Mouse (Mus musculus) C2C12 (cell line): ENCODE measurements around the gene Bola1. TPM values are rescaled to one million over a fixed set of nuclear protein-coding genes. Genes with fewer than 3 reads are reported as not detected.
A peak's percentile ranks its signal among the peaks of the same experiment; 100 is the strongest.

Experiments used
- H3K27me3 ChIP-seq: one replicate; pipeline ENCODE4 v1.6.1; 2011; ENCODE audit not compliant: control insufficient read depth, insufficient read depth, insufficient read length
- H3K36me3 ChIP-seq: one replicate; pipeline ENCODE4 v1.6.1; 2011; ENCODE audit not compliant: control insufficient read depth, insufficient read depth
- H3K4me3 ChIP-seq: one replicate; pipeline ENCODE4 v1.5.1; 2011; ENCODE audit warnings: mild to moderate bottlenecking, control low read depth; ENCODE audit not compliant: poor library complexity, insufficient read depth, severe bottlenecking
- H3K79me2 ChIP-seq: one replicate; pipeline ENCODE4 v1.6.1; 2011; ENCODE audit not compliant: control insufficient read depth, insufficient read depth
- H3K79me3 ChIP-seq: one replicate; pipeline ENCODE4 v1.6.1; 2011; ENCODE audit warnings: low read depth, control low read depth
- H3ac ChIP-seq: one replicate; pipeline ENCODE3; 2011; ENCODE audit warnings: low read depth; ENCODE audit not compliant: control insufficient read depth, insufficient read length
- CEBPB ChIP-seq: IDR thresholded peaks from one replicate; pipeline ENCODE4 v1.6.1; 2011; ENCODE audit warnings: low read depth, mild to moderate bottlenecking, control low read depth, moderate library complexity
- CTCF ChIP-seq: IDR thresholded peaks from one replicate; pipeline ENCODE4 v1.5.1; 2011; ENCODE audit not compliant: control insufficient read depth, insufficient read depth, insufficient read length
- FOSL1 ChIP-seq: IDR thresholded peaks from one replicate; pipeline ENCODE4 v1.8.0; 2011; ENCODE audit warnings: mild to moderate bottlenecking, low read length; ENCODE audit not compliant: poor library complexity, insufficient read depth, severe bottlenecking
- MAX ChIP-seq: IDR thresholded peaks from one replicate; pipeline ENCODE4 v1.6.1; 2011; ENCODE audit warnings: mild to moderate bottlenecking, control low read depth
- MYOD1 ChIP-seq: IDR thresholded peaks from one replicate; pipeline ENCODE4 v1.6.1; 2011; ENCODE audit warnings: low read depth; ENCODE audit not compliant: control insufficient read depth, insufficient read length
- MYOG ChIP-seq: IDR thresholded peaks from one replicate; pipeline ENCODE4 v1.6.1; 2011; ENCODE audit not compliant: control insufficient read depth, insufficient read length; ENCODE audit errors: extremely low read depth
- USF1 ChIP-seq: IDR thresholded peaks from one replicate; pipeline ENCODE4 v1.6.1; 2011; ENCODE audit warnings: low read depth, mild to moderate bottlenecking, control low read depth, moderate library complexity
- polyA plus RNA-seq: library from polyadenylated mRNA; unstranded; fragments of >200 nt; fragmentation: generic; extraction: Trizol; gene quantifications from one replicate; pipeline ENCODE4 v1.2.1, GENCODE M21; 2012; ENCODE audit warnings: missing spikeins

Gene Bola1
- polyA plus RNA-seq, 1 experiment: 76.1 TPM

DNA sequence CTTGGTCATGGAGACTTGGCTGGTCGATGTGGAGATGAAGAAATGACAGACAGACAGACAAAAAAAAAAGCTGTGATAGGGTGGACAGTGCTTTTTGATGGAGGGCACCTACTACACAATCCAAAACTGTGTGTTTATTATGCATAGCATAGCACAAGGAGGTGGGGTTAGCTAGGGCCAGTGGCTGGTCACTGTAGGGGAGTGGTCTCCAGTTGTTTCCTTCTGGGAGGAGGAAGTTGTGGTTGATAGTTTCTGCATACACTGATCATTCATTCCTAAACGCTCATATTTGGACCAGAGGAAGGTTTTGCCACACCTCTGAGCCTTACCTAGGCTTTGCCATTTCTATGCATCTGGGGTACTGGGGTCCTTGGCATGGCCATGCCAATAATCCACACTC is 10.9 kb upstream of the Bola1 start:
- Histone ChIP-seq H3K79me3 (no peaks in the 10 kb centered on the region), H3K36me3 (no peaks in the 10 kb centered on the region), H3ac (no peak overlapping the region), H3K27me3 (no peaks in the 10 kb centered on the region), H3K4me3 (no peak overlapping the region), H3K79me2 (no peaks in the 10 kb centered on the region)
- TF ChIP-seq FOSL1 (no peak), MYOD1 (no peak), MYOG (no peak), USF1 (no peak), CTCF (no peak), CEBPB (no peak), MAX (no peak)

DNA sequence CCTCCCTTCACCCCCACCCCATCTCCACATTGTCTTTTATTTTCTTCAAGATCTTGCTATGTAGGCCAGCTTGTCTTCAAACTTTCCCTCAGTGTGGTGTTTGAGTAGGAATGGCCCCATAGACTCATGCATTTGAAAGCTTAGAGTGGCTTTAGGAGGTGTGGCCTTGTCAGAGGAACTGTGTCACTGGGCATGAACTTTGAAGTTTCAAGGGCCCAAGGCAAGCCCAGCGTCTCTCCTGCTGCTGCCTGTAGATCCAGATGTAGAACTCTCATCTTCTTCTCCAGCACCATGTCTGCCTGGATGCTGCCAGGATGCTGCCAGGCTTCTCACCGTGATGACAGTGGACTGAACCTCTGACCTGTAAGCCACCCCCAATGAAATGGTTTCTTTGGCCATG is 9.3 kb upstream of the Bola1 start:
- no peak for TF ChIP-seq CEBPB
- no peak for TF ChIP-seq MYOG
- TF ChIP-seq MAX: no peak
- no peak for TF ChIP-seq FOSL1
- no peak for TF ChIP-seq CTCF
- no peak for TF ChIP-seq MYOD1
- no peak for TF ChIP-seq USF1
- no peak overlapping the region for H3K4me3 ChIP-seq
- H3K36me3 ChIP-seq: no peaks in the 10 kb centered on the region
- no peaks in the 10 kb centered on the region for H3K79me2 ChIP-seq
- H3K79me3 ChIP-seq: no peaks in the 10 kb centered on the region
- H3K27me3 ChIP-seq: no peaks in the 10 kb centered on the region
- no peak overlapping the region for H3ac ChIP-seq

DNA sequence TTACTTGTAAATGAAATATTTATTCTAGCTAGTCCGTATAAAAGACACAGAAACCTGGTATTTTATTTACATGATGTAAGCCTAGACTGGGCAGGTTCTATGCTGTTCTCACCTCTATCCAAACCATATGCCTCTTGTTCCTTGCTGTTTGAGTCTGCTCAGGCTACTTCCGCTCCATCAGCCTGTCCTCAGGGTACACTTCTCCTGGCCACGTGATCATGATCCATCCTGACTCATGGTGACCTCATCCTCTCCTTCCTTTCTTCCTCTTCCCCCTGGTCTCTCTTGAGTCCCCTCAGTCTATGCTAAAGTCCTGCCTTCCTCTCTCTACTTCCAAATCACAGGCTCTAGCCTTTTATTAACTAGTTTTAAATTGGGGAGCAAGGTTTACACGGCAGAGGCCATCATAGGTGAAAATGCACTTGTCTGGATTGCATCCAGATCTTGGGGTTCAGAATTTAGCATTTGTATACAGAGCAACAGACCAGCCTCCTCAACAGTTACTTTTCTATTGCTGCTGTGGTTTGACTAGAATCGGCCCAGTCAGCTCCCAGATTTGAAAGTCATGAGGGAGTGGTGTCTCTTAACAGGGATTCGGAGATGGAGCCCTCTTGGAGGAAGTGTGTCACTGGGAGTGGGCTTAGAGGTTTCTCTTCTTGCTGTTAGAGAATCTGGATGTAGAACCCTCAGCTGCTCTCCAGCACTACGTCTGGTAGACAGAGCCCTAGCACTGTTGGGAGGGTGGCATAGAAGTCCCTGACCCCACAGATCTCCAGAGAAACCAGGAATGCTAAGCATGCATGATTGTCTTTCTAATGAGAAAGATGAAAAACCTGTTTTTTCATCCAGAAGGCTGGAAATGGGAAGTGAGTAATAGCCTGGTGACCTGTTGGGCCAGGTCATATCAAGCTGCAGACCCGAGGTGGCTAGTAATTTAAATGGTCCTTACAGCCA is 7.5 kb upstream of the Bola1 start:
- Histone ChIP-seq H3K36me3 (no peaks in the 10 kb centered on the region), H3ac (peak overlapping the region; percentile 12), H3K79me3 (no peaks in the 10 kb centered on the region), H3K4me3 (no peak overlapping the region), H3K27me3 (no peaks in the 10 kb centered on the region), H3K79me2 (no peaks in the 10 kb centered on the region)
- TF ChIP-seq MAX: peak; percentile 82
- peak; percentile 79 for TF ChIP-seq FOSL1
- peak; percentile 100 for TF ChIP-seq USF1
- TF ChIP-seq MYOG: no peak
- TF ChIP-seq MYOD1: no peak
- TF ChIP-seq CEBPB: no peak
- TF ChIP-seq CTCF: no peak

DNA sequence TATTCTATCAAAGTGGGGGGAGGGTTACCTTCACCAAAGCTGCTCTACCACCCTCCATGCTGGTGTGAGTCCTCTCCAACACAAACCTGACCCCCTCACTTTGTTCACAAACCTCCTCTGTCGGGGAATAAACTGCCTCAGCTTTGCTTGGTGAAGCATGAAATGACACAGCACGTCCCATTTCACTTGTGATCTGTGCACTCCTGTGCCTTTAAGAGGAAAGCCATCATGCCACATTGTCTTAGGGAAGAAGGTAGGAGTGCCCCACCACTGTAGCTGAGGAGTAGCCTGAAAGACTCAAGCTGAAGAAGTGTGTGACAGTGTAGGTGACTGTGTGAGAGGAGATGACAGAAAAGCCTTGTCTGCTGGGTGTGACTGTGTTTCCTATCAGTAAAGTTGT is 5.9 kb upstream of the Bola1 start:
- Histone ChIP-seq H3K27me3 (no peaks in the 10 kb centered on the region), H3ac (no peak overlapping the region), H3K4me3 (no peak overlapping the region), H3K79me2 (no peaks in the 10 kb centered on the region), H3K79me3 (no peaks in the 10 kb centered on the region), H3K36me3 (no peaks in the 10 kb centered on the region)
- TF ChIP-seq MYOG: no peak
- TF ChIP-seq MYOD1: no peak
- TF ChIP-seq CEBPB: no peak
- TF ChIP-seq FOSL1: no peak
- no peak for TF ChIP-seq USF1
- no peak for TF ChIP-seq CTCF
- TF ChIP-seq MAX: no peak

DNA sequence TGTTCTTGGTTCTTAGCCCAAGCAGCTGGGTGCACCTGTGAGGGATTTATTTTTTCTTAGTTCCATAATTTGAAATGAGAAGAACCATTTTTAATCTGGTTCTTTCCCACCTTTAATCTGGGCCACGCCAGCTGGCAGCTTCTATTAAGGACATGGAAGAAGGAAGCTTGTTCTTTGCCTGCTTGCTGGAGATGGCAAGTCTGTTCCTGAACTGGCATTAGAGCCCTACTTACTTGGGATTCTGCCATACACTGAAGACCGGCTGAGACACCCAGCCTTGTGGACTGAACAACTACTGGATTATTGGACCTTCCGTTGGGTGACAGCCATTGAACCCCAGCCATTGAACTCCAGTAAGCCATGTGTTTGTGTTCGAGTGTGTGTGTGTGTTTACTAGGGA is 3.3 kb upstream of the Bola1 start:
- Histone ChIP-seq H3K27me3 (no peaks in the 10 kb centered on the region), H3K79me2 (no peaks in the 10 kb centered on the region), H3K36me3 (no peaks in the 10 kb centered on the region), H3K4me3 (no peak overlapping the region), H3ac (no peak overlapping the region), H3K79me3 (no peaks in the 10 kb centered on the region)
- TF ChIP-seq USF1: no peak
- TF ChIP-seq CEBPB: no peak
- no peak for TF ChIP-seq CTCF
- TF ChIP-seq MYOD1: no peak
- TF ChIP-seq FOSL1: no peak
- no peak for TF ChIP-seq MYOG
- TF ChIP-seq MAX: no peak

DNA sequence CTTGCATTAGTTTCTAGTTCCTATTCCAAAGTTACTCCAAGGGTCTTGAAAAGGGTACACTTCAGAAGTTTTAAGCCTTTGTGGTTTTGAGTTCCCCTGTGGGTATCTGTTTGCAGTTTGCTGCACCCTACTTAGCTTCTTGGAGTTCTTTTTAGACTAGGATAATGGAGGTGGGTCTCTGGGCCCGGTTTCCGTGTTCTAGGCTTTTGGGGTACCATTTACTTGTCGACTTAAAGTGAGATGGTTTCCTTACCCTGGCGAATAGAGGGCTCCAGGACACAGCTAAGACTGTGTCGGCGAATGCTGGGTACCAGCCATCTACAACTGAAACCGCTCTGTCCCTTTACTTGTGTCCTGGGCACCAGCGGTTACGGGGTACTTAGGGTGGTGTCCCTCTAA is 2.1 kb upstream of the Bola1 start:
- Histone ChIP-seq H3K4me3 (peak overlapping the region; percentile 12), H3K27me3 (no peaks in the 10 kb centered on the region), H3K36me3 (no peaks in the 10 kb centered on the region), H3ac (peak overlapping the region; percentile 64), H3K79me2 (no peaks in the 10 kb centered on the region), H3K79me3 (no peaks in the 10 kb centered on the region)
- TF ChIP-seq MAX (no peak), FOSL1 (no peak), CTCF (no peak), MYOG (no peak), USF1 (no peak), CEBPB (no peak), MYOD1 (no peak)
